Comparison of ENCODE assay signal across 24 mouse cellular contexts in genomic region chr9:116064774-116065173, GRCm38 (mm10).
"Had no signal": no experiment of that assay in that cellular context is flagged by ENCODE, and none has a peak within 500 bp of the region (broad histone marks: within the 10 kb centered on the region; RNA-seq: fewer than 3 reads in every experiment).

No protein-coding gene starts in this region.

- H3K4me3 ChIP-seq: gastrocnemius, adult 2 months; heart, adult 2 months; heart, embryonic 12.5 days; hindbrain, embryonic 10.5 days; hindbrain, embryonic 12.5 days; intestine, embryonic 15.5 days; layer of hippocampus, adult 2 months; limb, embryonic 13.5 days; limb, embryonic 15.5 days had no signal

- H3K9me3 ChIP-seq: heart, embryonic 12.5 days; hindbrain, embryonic 10.5 days; hindbrain, embryonic 12.5 days; intestine, embryonic 15.5 days; limb, embryonic 13.5 days; limb, embryonic 15.5 days had no signal

- ATAC-seq: hindbrain, embryonic 16.5 days; inflammation-experienced regulatory T-cells, adult 6 months; intestine, embryonic 15.5 days; intestine, postnatal 0 days had no signal

- H3K27me3 ChIP-seq: heart, embryonic 12.5 days; hindbrain, embryonic 12.5 days; intestine, embryonic 15.5 days; limb, embryonic 13.5 days; limb, embryonic 15.5 days had no signal

- H3K9ac ChIP-seq: heart, embryonic 12.5 days; hindbrain, embryonic 12.5 days; hindbrain, embryonic 14.5 days; intestine, embryonic 15.5 days; limb, embryonic 13.5 days; limb, embryonic 15.5 days had no signal

- H3K4me1 ChIP-seq: heart, embryonic 12.5 days; hindbrain, embryonic 10.5 days; hindbrain, embryonic 12.5 days; intestine, embryonic 15.5 days; limb, embryonic 15.5 days had no signal

- H3K4me2 ChIP-seq: heart, embryonic 12.5 days; hindbrain, embryonic 12.5 days; hindbrain, embryonic 14.5 days; intestine, embryonic 15.5 days; limb, embryonic 13.5 days; limb, embryonic 15.5 days had no signal

- H3K36me3 ChIP-seq: heart, embryonic 12.5 days; hindbrain, embryonic 10.5 days; hindbrain, embryonic 12.5 days; intestine, embryonic 15.5 days; limb, embryonic 13.5 days; limb, embryonic 15.5 days had no signal

- H3K27ac ChIP-seq: gastrocnemius, adult 2 months; heart, adult 2 months; hindbrain, embryonic 10.5 days; hindbrain, embryonic 12.5 days; hindbrain, embryonic 14.5 days; intestine, embryonic 15.5 days; layer of hippocampus, adult 2 months; limb, embryonic 15.5 days had no signal

- DNase-seq: gastrocnemius, adult 2 months; gastrocnemius, postnatal 10 days; gastrocnemius, postnatal 25 days; heart, postnatal 10 days; heart, postnatal 4 days; kidney, adult 18-20 months; kidney, adult 8-10 months; kidney, postnatal 10 days; kidney, postnatal 25 days; kidney, postnatal 4 days; layer of hippocampus, postnatal 36 days; left cerebral cortex, postnatal 4 days had no signal
